8 mouse cellular contexts compared by ENCODE assay signal in genomic region chr3:142394796-142395508, GRCm38 (mm10). TPM values are rescaled to one million over a fixed set of nuclear protein-coding genes. Genes with fewer than 3 reads are reported as not detected.
DNase-seq lines count a peak whose midpoint lies in the region; ATAC-seq and TF ChIP-seq lines count a peak whose summit lies in the region.

No protein-coding gene starts in this region.

- DNase-seq in heart, postnatal 25 days (ENCODE audit: low spot score): peak; percentile 85
- DNase-seq in layer of hippocampus, adult 9-11 months: peak; percentile 7
- peak; percentile 85 for DNase-seq in lung, postnatal 10 days
- peak; percentile 29 for DNase-seq in ovary, postnatal 14 days (ENCODE audit: low spot score)
- peak; percentile 36 for DNase-seq in thymus, postnatal 25 days

- peak overlapping the region; percentile 83 for H3K4me2 ChIP-seq in forebrain, embryonic 13.5 days

- H3K9me3 ChIP-seq in E14TG2a.4 (ENCODE audit: low read length): no peaks in the 10 kb centered on the region
- no peaks in the 10 kb centered on the region for H3K9me3 ChIP-seq in forebrain, embryonic 13.5 days (replicated peaks)

- no peaks in the 10 kb centered on the region for H3K27me3 ChIP-seq in E14TG2a.4 (ENCODE audit: insufficient read depth, low read length)
- 0 out of 2 replicates have a peak, but pooled peaks cover 5% of the 10 kb centered on the region for H3K27me3 ChIP-seq in forebrain, embryonic 13.5 days

- TF ChIP-seq POLR2A in bone marrow macrophage, adult 2 months (IDR thresholded peaks at IDR 0.05; ENCODE audit: borderline replicate concordance, low read depth, low read length): no peak

- peak; percentile 89 for ATAC-seq in forebrain, embryonic 13.5 days

- peaks cover 11% of the 10 kb centered on the region for H3K36me3 ChIP-seq in E14TG2a.4 (ENCODE audit: insufficient read depth, low read length)
- H3K36me3 ChIP-seq in forebrain, embryonic 13.5 days (ENCODE audit: poor library complexity, severe bottlenecking): no peaks in the 10 kb centered on the region

- intact Hi-C loops in heart, postnatal 25 days (cut with DNase I): loop anchor here (1.0 to 5.0 kb wide), 3 partner anchors 43 to 100 kb away; no protein-coding TSS in a partner anchor

- H3K4me3 ChIP-seq in E14TG2a.4 (replicated peaks; ENCODE audit: low read length): peak overlapping the region; percentile 89
- peak overlapping the region; percentile 91 for H3K4me3 ChIP-seq in bone marrow macrophage, adult 2 months (ENCODE audit: insufficient read depth, low read length)
- H3K4me3 ChIP-seq in forebrain, embryonic 13.5 days: peak overlapping the region; percentile 78

- no peak for TF ChIP-seq CTCF in E14TG2a.4 (conservative IDR thresholded peaks at IDR 0.05; ENCODE audit: low read length)
- TF ChIP-seq CTCF in bone marrow macrophage, adult 2 months (IDR thresholded peaks at IDR 0.05; ENCODE audit: low read depth, low read length): no peak

- H3K27ac ChIP-seq in bone marrow macrophage, adult 2 months (ENCODE audit: insufficient read depth, low read depth, low read length): peak overlapping the region; percentile 86
- H3K27ac ChIP-seq in forebrain, embryonic 13.5 days: no peak overlapping the region

- WGBS in forebrain, embryonic 13.5 days: under 1% methylated on average over 61 of the region's 64 CpGs

- H3K4me1 ChIP-seq in E14TG2a.4 (replicated peaks; ENCODE audit: low read depth, low read length): peaks cover 26% of the 10 kb centered on the region
- peaks cover 5% of the 10 kb centered on the region for H3K4me1 ChIP-seq in bone marrow macrophage, adult 2 months (ENCODE audit: control insufficient read depth, insufficient read depth, low read length)
- H3K4me1 ChIP-seq in forebrain, embryonic 13.5 days: peaks cover 11% of the 10 kb centered on the region

- peak overlapping the region; percentile 75 for H3K9ac ChIP-seq in forebrain, embryonic 13.5 days

RNA-seq across cellular contexts. Expression of gene Pdlim5, which starts 0.5 kb away (rescaled TPM):
- polyA plus RNA-seq in bone marrow macrophage, adult 2 months (2012; ENCODE audit: insufficient read depth, insufficient read length, missing spikeins): 60.9 and 64.9 TPM in 2 replicates
- 8.7 and 10.7 TPM in 2 replicates for polyA plus RNA-seq in forebrain, embryonic 13.5 days (2015; fragmentation: Nextera tagmentation; extraction: Ambion mirVana)
- 100 to 1,000 TPM; 808 to 915 TPM for total RNA-seq in heart, postnatal 25 days (2021)

Comparison
In these comparisons a context has a peak if more than half of its experiments do, and no peak if none do; other contexts are left out.
1. DNase-seq: peak in every context shown above with its lines; median percentile 85 in heart, postnatal 25 days; 85 in lung, postnatal 10 days; 36 in thymus, postnatal 25 days; 29 in ovary, postnatal 14 days; 7 in layer of hippocampus, adult 9-11 months.